Mouse (Mus musculus) midbrain, embryonic 10.5 days (tissue): Measurements from ENCODE around the gene Ranbp9. TPM values are rescaled to one million over a fixed set of nuclear protein-coding genes. Genes with fewer than 3 reads are reported as not detected.

Experiments used
- DNase-seq: peaks from one replicate; pipeline ENCODE4 v3.0.0-alpha.2; 2017; ENCODE audit warnings: low spot score
- H3K27ac ChIP-seq: fragments of 300-500 bp; sonication (generic); replicated peaks from 2 replicates; pipeline ENCODE4 v1.5.1; 2016; ENCODE audit warnings: mild to moderate bottlenecking
- H3K27me3 ChIP-seq: fragments of 300-500 bp; sonication (generic); 2 replicates; pipeline ENCODE4 v1.6.1; 2016; ENCODE audit warnings: low read depth, mild to moderate bottlenecking; ENCODE audit not compliant: poor library complexity, severe bottlenecking
- H3K36me3 ChIP-seq: fragments of 300-500 bp; sonication (generic); 2 replicates; pipeline ENCODE4 v1.6.1; 2016; ENCODE audit warnings: mild to moderate bottlenecking, moderate library complexity
- H3K4me1 ChIP-seq: fragments of 300-500 bp; sonication (generic); 2 replicates; pipeline ENCODE4 v1.6.1; 2016
- H3K4me3 ChIP-seq: fragments of 300-500 bp; sonication (generic); 2 replicates; pipeline ENCODE4 v1.5.1; 2016; ENCODE audit warnings: mild to moderate bottlenecking, moderate library complexity
- H3K9me3 ChIP-seq: fragments of 300-500 bp; sonication (generic); replicated peaks from 2 replicates; pipeline ENCODE4 v1.6.1; 2016; ENCODE audit warnings: mild to moderate bottlenecking
- WGBS: fragments of 180-500 bp; shearing (Covaris S2); methylation state at CpG from one replicate; pipeline ENCODE4 v1.1.7; 2016; 5-methylcytosine and 5-hydroxymethylcytosine counted together
- polyA plus RNA-seq: library from polyadenylated mRNA; unstranded; fragments of >200 nt; fragmentation: Nextera tagmentation; extraction: Ambion mirVana; gene quantifications from 2 replicates; pipeline ENCODE4 v1.2.1, GENCODE M21; 2016

Gene Ranbp9
- 7.7 and 9.3 TPM in 2 replicates for polyA plus RNA-seq

DNA sequence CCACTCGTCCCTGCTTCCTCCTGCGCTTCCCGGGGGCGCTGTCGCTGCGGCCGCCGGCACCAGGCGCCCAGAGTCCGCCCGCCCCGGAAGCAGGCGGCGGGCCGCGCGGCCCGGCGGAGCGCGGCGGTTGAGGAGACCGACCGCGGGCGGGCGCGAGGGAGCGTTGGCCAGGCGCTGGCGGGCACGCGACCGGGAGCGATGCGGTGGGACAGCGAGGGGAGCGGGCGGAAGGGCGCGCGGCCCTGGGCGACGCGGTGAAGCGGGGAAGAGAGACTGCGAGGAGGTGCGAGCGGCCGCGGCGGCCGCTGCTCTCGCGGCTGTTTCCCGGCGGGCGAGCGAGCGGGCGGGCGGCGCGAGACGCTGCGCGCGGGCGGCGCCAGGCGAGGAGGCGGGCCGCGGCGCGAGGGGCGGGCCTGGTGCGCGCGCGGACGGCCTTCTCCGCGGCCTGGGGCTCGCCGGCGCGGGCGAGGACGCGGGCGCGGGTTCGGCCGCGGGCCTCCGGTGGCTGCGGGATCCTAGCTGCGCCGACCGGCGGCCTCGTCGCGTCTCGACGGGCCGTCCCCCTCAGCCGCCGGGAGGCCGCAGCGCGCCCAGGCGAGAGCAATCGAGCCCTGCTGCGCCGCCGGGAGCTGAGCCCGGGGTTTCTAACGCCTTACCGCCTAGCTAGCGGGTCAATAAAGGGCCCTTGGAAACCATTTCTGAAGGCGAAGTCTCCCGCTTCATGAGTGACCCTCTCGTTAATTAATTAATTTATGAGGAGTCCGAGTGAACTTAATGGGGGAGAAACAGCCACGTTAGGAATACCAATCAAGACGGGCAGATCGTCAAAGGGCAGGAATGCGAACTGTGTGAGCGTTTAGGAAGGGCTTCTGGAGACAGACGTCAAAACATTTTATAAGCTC is at the start of gene Ranbp9:
Gene Ranbp9 (minus strand): TSS at position 326 of the 902 bp plus-strand sequence.
- H3K4me1 ChIP-seq, result peaks cover 33% of the 10 kb centered on the region
- H3K27me3 ChIP-seq, result peaks cover 4% of the 10 kb centered on the region; the same call in 1 of the 2 replicates
- 1% methylated on average over 132 of the region's 132 CpGs for WGBS
- H3K27ac ChIP-seq, result peak within 1 kb of the TSS; percentile 98
- peak; percentile 79 for DNase-seq
- no peaks in the 10 kb centered on the region for H3K9me3 ChIP-seq
- H3K4me3 ChIP-seq, result peak within 1 kb of the TSS; percentile 78
- no peaks in the 10 kb centered on the region for H3K36me3 ChIP-seq

GRCm38 (mm10) chr13:43530129-43530831 is 49.2 kb upstream of the Ranbp9 start:
- peaks cover 37% of the 10 kb centered on the region for H3K4me1 ChIP-seq
- 74% methylated on average over 14 of the region's 14 CpGs for WGBS
- DNase-seq, result no peak

GRCm38 (mm10) chr13:43526289-43526688 is 45.2 kb upstream of the Ranbp9 start:
- WGBS, result 83% methylated on average over 5 of the region's 5 CpGs
- peaks cover 11% of the 10 kb centered on the region for H3K9me3 ChIP-seq
- peaks cover 40% of the 10 kb centered on the region for H3K4me1 ChIP-seq
- H3K27me3 ChIP-seq, result peaks cover 5% of the 10 kb centered on the region; the same call in 1 of the 2 replicates
- 0 out of 2 replicates have a peak overlapping the region, but pooled peaks have one; percentile 74 for H3K27ac ChIP-seq
- no peak overlapping the region for H3K4me3 ChIP-seq
- H3K36me3 ChIP-seq, result no peaks in the 10 kb centered on the region
- no peak for DNase-seq

More at GRCm38 (mm10) chr13:43530129-43530831, 49.2 kb upstream of the Ranbp9 start:
- Histone ChIP-seq H3K4me3 (no peak overlapping the region), H3K27me3 (peaks cover 5% of the 10 kb centered on the region; the same call in 1 of the 2 replicates), H3K36me3 (no peaks in the 10 kb centered on the region), H3K27ac (peak overlapping the region; percentile 85), H3K9me3 (peaks cover 7% of the 10 kb centered on the region)

DNA sequence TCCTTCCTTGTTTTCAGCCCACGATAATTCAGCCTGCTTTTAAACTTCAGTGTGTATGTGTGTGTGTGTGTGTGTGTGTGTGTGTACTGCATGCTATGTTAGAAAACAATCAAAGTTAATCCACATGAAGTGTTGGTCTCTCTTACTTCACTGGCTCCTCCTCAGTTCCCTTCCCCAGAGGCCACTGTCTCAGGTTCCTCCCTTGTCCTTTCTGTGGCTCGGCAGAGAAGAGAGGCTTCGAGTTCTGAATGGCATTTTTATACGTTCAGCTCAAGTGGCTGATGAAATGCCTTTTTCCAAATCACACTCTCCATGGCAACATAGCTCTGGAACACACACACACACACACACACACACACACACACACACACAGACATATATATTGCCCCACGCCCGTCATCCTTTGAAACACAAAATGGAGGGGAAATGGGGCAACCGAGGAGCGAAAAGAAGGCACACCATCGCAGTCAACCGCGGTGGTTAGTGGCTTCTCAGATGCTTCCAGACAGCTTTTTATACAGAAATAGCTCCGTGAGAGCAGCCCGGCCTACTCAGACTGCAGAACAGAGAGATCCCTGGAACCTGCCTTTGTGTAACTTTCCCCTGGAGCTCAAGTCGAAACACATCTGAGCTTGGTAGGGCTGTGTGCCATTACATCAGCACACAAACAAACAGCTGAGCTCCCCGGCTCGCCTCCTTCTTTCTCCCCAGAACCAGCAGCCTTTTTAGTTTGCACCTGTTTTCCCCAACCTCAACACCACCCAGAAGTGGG is 44.5 kb upstream of the Ranbp9 start:
- Histone ChIP-seq H3K9me3 (peaks cover 11% of the 10 kb centered on the region), H3K27me3 (peaks cover 5% of the 10 kb centered on the region; the same call in 1 of the 2 replicates), H3K4me3 (no peak overlapping the region), H3K36me3 (no peaks in the 10 kb centered on the region), H3K4me1 (peaks cover 33% of the 10 kb centered on the region), H3K27ac (peak overlapping the region; percentile 74)
- no peak for DNase-seq
- WGBS, result 65% methylated on average over 16 of the region's 16 CpGs

DNA sequence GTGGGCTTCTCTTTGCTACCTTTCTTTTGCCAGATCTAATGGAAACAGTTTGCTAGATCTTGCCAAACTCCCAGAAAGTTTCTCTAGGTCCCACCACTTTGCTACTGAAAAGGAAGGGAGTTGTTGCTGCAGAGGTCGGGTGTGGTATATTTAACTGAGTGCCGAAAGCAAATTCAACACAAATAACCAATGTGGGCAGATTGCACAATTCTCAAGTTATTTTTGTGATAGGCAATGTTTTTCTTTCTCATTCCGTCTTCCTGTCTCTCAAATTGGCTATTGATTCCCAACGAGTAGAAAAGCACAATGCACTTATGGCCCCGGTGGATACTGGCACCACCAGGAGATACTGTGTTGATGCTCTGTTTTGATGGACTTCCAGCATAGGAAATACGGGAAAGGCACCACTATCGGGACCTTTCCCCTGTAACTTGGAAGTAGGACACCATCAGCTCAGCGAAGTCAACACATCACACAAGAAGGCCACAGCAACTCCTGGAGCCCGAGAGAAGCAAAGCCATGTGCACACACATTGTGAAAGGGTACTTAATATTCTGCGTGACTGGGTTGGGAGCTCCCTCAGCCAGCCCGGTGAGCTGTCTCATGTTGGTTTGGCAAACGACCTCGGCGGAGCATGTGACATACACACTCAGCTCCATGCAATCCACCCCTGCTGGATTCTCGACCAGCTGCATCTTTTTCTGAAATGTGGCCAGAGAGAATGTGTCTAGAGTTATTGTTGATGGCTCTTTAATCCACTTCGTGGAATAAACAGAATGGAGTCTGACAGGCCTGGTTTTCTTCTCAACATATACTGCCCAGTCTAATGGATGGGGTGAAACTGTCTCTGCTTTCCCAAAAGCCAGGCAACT is 43.6 kb upstream of the Ranbp9 start:
- no peak for DNase-seq
- Histone ChIP-seq H3K4me1 (peaks cover 25% of the 10 kb centered on the region), H3K27ac (peak overlapping the region; percentile 74), H3K4me3 (no peak overlapping the region), H3K36me3 (no peaks in the 10 kb centered on the region), H3K9me3 (peaks cover 11% of the 10 kb centered on the region), H3K27me3 (peaks cover 4% of the 10 kb centered on the region; the same call in 1 of the 2 replicates)
- WGBS, result 79% methylated on average over 16 of the region's 16 CpGs

DNA sequence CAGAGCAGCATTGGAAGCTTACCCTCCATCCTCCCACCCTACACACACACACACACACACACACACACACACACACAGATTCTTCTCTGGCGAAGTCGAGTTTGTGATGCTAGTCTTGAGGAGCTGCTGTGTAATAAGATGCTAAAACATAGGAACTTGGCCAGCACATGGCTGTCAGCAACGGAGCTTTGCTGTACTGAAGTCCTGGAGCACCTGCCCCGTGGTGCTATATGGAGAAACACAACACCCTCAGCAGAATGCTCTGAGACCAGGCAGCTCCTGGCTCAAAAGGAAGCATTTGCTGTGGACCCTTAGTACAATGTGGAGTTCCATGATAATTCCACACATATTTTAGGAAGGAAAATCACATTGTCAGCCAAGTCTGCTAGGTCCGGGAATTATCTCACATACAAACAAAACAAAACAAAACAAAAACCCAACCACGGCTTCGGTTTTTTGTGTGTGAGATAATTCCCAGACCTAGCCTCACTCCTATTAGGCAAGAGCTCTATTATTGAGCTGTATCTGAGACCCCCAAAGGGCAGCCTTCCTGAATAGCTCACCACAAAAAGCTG is 42.9 kb upstream of the Ranbp9 start:
- Histone ChIP-seq H3K4me3 (no peak overlapping the region), H3K9me3 (peaks cover 11% of the 10 kb centered on the region), H3K36me3 (no peaks in the 10 kb centered on the region), H3K27ac (peak overlapping the region; percentile 74; the same call in 1 of the 2 replicates), H3K27me3 (no peaks in the 10 kb centered on the region), H3K4me1 (peaks cover 25% of the 10 kb centered on the region)
- no peak for DNase-seq
- 68% methylated on average over 7 of the region's 7 CpGs for WGBS

- H3K4me1 ChIP-seq, result peaks cover 25% of the 10 kb centered on the region
- DNase-seq, result no peak
- H3K36me3 ChIP-seq, result no peaks in the 10 kb centered on the region
- H3K27me3 ChIP-seq, result no peaks in the 10 kb centered on the region
- H3K27ac ChIP-seq, result no peak overlapping the region
- H3K9me3 ChIP-seq, result 0 out of 2 replicates have a peak, but pooled peaks cover 4% of the 10 kb centered on the region
- WGBS, result 91% methylated on average over 5 of the region's 5 CpGs
- no peak overlapping the region for H3K4me3 ChIP-seq
Observed at GRCm38 (mm10) chr13:43521940-43522339, 40.9 kb upstream of the Ranbp9 start.

GRCm38 (mm10) chr13:43519251-43519650 is 38.2 kb upstream of the Ranbp9 start:
- Histone ChIP-seq H3K9me3 (0 out of 2 replicates have a peak, but pooled peaks cover 4% of the 10 kb centered on the region), H3K27me3 (no peaks in the 10 kb centered on the region), H3K4me3 (no peak overlapping the region), H3K27ac (no peak overlapping the region), H3K36me3 (no peaks in the 10 kb centered on the region), H3K4me1 (peaks cover 7% of the 10 kb centered on the region)
- no peak for DNase-seq
- WGBS, result 83% methylated on average over 6 of the region's 6 CpGs

GRCm38 (mm10) chr13:43517371-43517770 is 36.3 kb upstream of the Ranbp9 start:
- WGBS, result 75% methylated on average over 8 of the region's 8 CpGs
- H3K36me3 ChIP-seq, result no peaks in the 10 kb centered on the region
- no peak for DNase-seq

DNA sequence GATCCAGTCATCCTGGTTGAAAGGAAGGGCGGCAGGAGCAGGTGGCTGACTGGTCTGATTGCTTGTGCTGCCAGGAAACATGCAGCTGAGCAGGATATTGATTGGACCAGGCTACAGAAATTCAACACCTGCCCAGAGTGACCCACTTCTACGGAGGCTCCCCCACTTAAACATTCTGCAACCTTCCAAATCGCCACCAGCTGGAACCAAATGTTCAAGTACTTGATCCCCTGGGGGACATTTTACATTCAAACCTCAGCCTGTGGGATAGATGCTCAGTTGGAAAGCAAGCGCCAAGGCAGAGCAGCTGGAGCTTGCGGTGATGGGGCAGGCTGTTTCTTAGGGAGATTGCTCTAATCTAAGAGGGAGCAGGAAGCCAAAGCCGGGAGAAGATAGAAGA is 35.8 kb upstream of the Ranbp9 start:
- Histone ChIP-seq H3K27ac (no peak overlapping the region), H3K4me3 (no peak overlapping the region), H3K9me3 (no peaks in the 10 kb centered on the region), H3K4me1 (no peaks in the 10 kb centered on the region), H3K27me3 (no peaks in the 10 kb centered on the region), H3K36me3 (no peaks in the 10 kb centered on the region)
- WGBS, result 65% methylated on average over 6 of the region's 6 CpGs
- no peak for DNase-seq

More at GRCm38 (mm10) chr13:43517371-43517770, 36.3 kb upstream of the Ranbp9 start:
- H3K4me3 ChIP-seq, result no peak overlapping the region
- H3K27me3 ChIP-seq, result no peaks in the 10 kb centered on the region
- no peaks in the 10 kb centered on the region for H3K9me3 ChIP-seq
- no peak overlapping the region for H3K27ac ChIP-seq
- H3K4me1 ChIP-seq, result no peaks in the 10 kb centered on the region

DNA sequence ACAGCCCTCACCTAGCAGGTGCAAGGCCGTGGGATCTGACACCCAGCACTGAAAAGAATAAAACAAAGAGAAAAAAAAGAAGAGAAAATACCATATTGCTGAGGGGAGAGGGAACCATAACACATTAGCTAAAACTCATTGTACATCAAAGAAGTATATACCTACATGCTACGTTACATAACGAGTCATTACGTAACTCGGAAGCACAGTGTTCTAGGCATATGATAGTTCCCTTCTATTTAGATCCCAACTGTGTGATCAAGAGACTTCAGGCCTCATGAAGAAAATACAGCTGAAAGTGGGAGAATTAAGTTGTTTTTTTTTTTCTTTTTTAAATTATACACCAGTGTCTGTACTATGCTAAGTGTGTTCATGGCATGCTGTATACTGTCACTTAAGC is 35.0 kb upstream of the Ranbp9 start:
- no peak overlapping the region for H3K27ac ChIP-seq
- no peak overlapping the region for H3K4me3 ChIP-seq
- DNase-seq, result no peak
- no peaks in the 10 kb centered on the region for H3K9me3 ChIP-seq
- H3K36me3 ChIP-seq, result no peaks in the 10 kb centered on the region
- no peaks in the 10 kb centered on the region for H3K4me1 ChIP-seq
- no peaks in the 10 kb centered on the region for H3K27me3 ChIP-seq
- WGBS, result 96% methylated on average over 5 of the region's 5 CpGs
